Mouse (Mus musculus) lung, postnatal 0 days (tissue): ENCODE results near the gene Sema3f. TPM values are rescaled to one million over a fixed set of nuclear protein-coding genes. Genes with fewer than 3 reads are reported as not detected.

Source experiments
- ATAC-seq: fragments of 200-750 bp; cut with Nextera tagmentation; 2 replicates; pipeline ENCODE4 v1.8.0; 2017; ENCODE audit warnings: moderate library complexity
- DNase-seq: peaks from one replicate; pipeline ENCODE4 v3.0.0-alpha.2; 2016; ENCODE audit warnings: low spot score
- H3K27ac ChIP-seq: fragments of 300-500 bp; sonication (generic); 2 replicates; pipeline ENCODE4 v1.5.1; 2014; ENCODE audit warnings: antibody characterized with exemption, mild to moderate bottlenecking, low read length, mixed read lengths
- H3K27me3 ChIP-seq: fragments of 300-500 bp; sonication (generic); replicated peaks from 2 replicates; pipeline ENCODE4 v1.6.1; 2014; ENCODE audit warnings: low read length, mixed read lengths; ENCODE audit not compliant: insufficient read depth
- H3K36me3 ChIP-seq: fragments of 300-500 bp; sonication (generic); 2 replicates; pipeline ENCODE4 v1.6.1; 2014; ENCODE audit warnings: low read length, mixed read lengths; ENCODE audit not compliant: insufficient read depth
- H3K4me1 ChIP-seq: fragments of 300-500 bp; sonication (generic); 2 replicates; pipeline ENCODE4 v1.6.1; 2014; ENCODE audit warnings: antibody characterized with exemption, low read depth, low read length, mixed read lengths; ENCODE audit not compliant: insufficient read depth
- H3K4me2 ChIP-seq: fragments of 300-500 bp; sonication (generic); replicated peaks from 2 replicates; pipeline ENCODE4 v1.6.1; 2014; ENCODE audit warnings: low read depth, mild to moderate bottlenecking, low read length, moderate library complexity, mixed read lengths
- H3K4me3 ChIP-seq: fragments of 300-500 bp; sonication (generic); 2 replicates; pipeline ENCODE4 v1.5.1; 2014; ENCODE audit warnings: low read depth, low read length
- H3K9ac ChIP-seq: fragments of 300-500 bp; sonication (generic); replicated peaks from 2 replicates; pipeline ENCODE4 v1.6.1; 2014; ENCODE audit warnings: low read depth, mild to moderate bottlenecking
- H3K9me3 ChIP-seq: fragments of 300-500 bp; sonication (generic); 2 replicates; pipeline ENCODE4 v1.6.1; 2016; ENCODE audit warnings: low read length, mixed read lengths
- CTCF ChIP-seq: IDR thresholded peaks from 2 replicates; pipeline ENCODE4 v1.5.1; 2016; ENCODE audit warnings: antibody characterized with exemption, mild to moderate bottlenecking
- EP300 ChIP-seq: IDR thresholded peaks from 2 replicates; pipeline ENCODE4 v1.6.1; 2016; ENCODE audit warnings: antibody characterized with exemption, mild to moderate bottlenecking, control low read depth
- WGBS: fragments of 180-500 bp; shearing (Covaris S2); extraction: QIAGEN DNeasy Blood & Tissue Kit; methylation state at CpG from one replicate; pipeline ENCODE4 v1.1.7; 2014; 5-methylcytosine and 5-hydroxymethylcytosine counted together
- polyA plus RNA-seq: library from polyadenylated mRNA; unstranded; fragments of >200 nt; fragmentation: Nextera tagmentation; extraction: Ambion mirVana; gene quantifications from 2 replicates; pipeline ENCODE4 v1.2.1, GENCODE M21; 2015

Sema3f gene
- polyA plus RNA-seq, 1 experiment from 2014 or later: 24.9 TPM

GRCm38 (mm10) chr9:107674609-107675429, 35.5 kb downstream of the Sema3f start:
- H3K4me2 ChIP-seq: no peak overlapping the region
- H3K9ac ChIP-seq: no peak overlapping the region
- peaks cover 11% of the 10 kb centered on the region; the same call in 1 of the 2 replicates for H3K27me3 ChIP-seq
- H3K4me3 ChIP-seq: no peak overlapping the region
- no peaks in the 10 kb centered on the region for H3K36me3 ChIP-seq
- TF ChIP-seq CTCF: no peak
- no peak for TF ChIP-seq EP300
- H3K27ac ChIP-seq: no peak overlapping the region
- no peaks in the 10 kb centered on the region for H3K9me3 ChIP-seq
- WGBS: 65% methylated on average over 9 of the region's 9 CpGs
- H3K4me1 ChIP-seq: no peaks in the 10 kb centered on the region
- DNase-seq (no peak), ATAC-seq (no peak)

- Histone ChIP-seq H3K36me3 (no peaks in the 10 kb centered on the region), H3K4me2 (no peak overlapping the region), H3K9ac (no peak overlapping the region), H3K27ac (no peak overlapping the region), H3K4me1 (peaks cover 15% of the 10 kb centered on the region), H3K4me3 (no peak overlapping the region), H3K9me3 (no peaks in the 10 kb centered on the region), H3K27me3 (no peaks in the 10 kb centered on the region)
- WGBS: 62% methylated on average over 5 of the region's 5 CpGs
- DNase-seq (no peak), ATAC-seq (no peak)
- TF ChIP-seq CTCF: no peak
- TF ChIP-seq EP300: no peak
Measured at GRCm38 (mm10) chr9:107670259-107670658, 40.0 kb downstream of the Sema3f start.

GRCm38 (mm10) chr9:107669480-107669945, 40.8 kb downstream of the Sema3f start, which contains the start of gene Slc38a3:
TSS of gene Slc38a3 (minus strand) at chr9:107669530.
- H3K9ac ChIP-seq: no peak within 1 kb of the TSS
- WGBS: 86% methylated on average over 9 of the region's 9 CpGs

GRCm38 (mm10) chr9:107668916-107669315, 41.4 kb downstream of the Sema3f start:
- WGBS: 73% methylated on average over 3 of the region's 3 CpGs
- ATAC-seq: no peak
- Histone ChIP-seq H3K9me3 (no peaks in the 10 kb centered on the region), H3K4me1 (peaks cover 15% of the 10 kb centered on the region), H3K9ac (no peak overlapping the region), H3K36me3 (no peaks in the 10 kb centered on the region), H3K27ac (no peak overlapping the region), H3K4me3 (no peak overlapping the region), H3K4me2 (no peak overlapping the region), H3K27me3 (no peaks in the 10 kb centered on the region)
- no peak for TF ChIP-seq EP300
- TF ChIP-seq CTCF: no peak
- no peak for DNase-seq

More at GRCm38 (mm10) chr9:107669480-107669945, 40.8 kb downstream of the Sema3f start, which contains the start of gene Slc38a3:
- TF ChIP-seq CTCF (no peak), EP300 (no peak)
- Histone ChIP-seq H3K36me3 (no peaks in the 10 kb centered on the region), H3K27me3 (no peaks in the 10 kb centered on the region), H3K9me3 (no peaks in the 10 kb centered on the region), H3K4me3 (no peak within 1 kb of the TSS), H3K27ac (no peak within 1 kb of the TSS), H3K4me2 (no peak within 1 kb of the TSS), H3K4me1 (peaks cover 15% of the 10 kb centered on the region)
- no peak for DNase-seq
- ATAC-seq: no peak

- Histone ChIP-seq H3K9me3 (no peaks in the 10 kb centered on the region), H3K27ac (no peak overlapping the region), H3K4me1 (peaks cover 15% of the 10 kb centered on the region), H3K9ac (no peak overlapping the region), H3K36me3 (no peaks in the 10 kb centered on the region), H3K27me3 (no peaks in the 10 kb centered on the region), H3K4me3 (no peak overlapping the region), H3K4me2 (no peak overlapping the region)
- DNase-seq (no peak), ATAC-seq (no peak; the same call in 1 of the 2 replicates)
- no peak for TF ChIP-seq EP300
- no peak for TF ChIP-seq CTCF
- 47% methylated on average over 8 of the region's 8 CpGs for WGBS
Measured at GRCm38 (mm10) chr9:107668011-107668410, 42.3 kb downstream of the Sema3f start.

GRCm38 (mm10) chr9:107667219-107667618, 43.1 kb downstream of the Sema3f start:
- Histone ChIP-seq H3K27me3 (no peaks in the 10 kb centered on the region), H3K9ac (0 out of 2 replicates have a peak overlapping the region, but pooled peaks have one; percentile 5)
- TF ChIP-seq EP300 (no peak), CTCF (no peak)

More at GRCm38 (mm10) chr9:107667219-107667618, 43.1 kb downstream of the Sema3f start:
- no peak overlapping the region for H3K27ac ChIP-seq
- peak overlapping the region; percentile 74 for H3K4me2 ChIP-seq
- H3K4me1 ChIP-seq: peaks cover 15% of the 10 kb centered on the region
- DNase-seq (peak; percentile 47), ATAC-seq (peak; percentile 90)
- H3K4me3 ChIP-seq: peak overlapping the region; percentile 29
- under 1% methylated on average over 24 of the region's 24 CpGs for WGBS
- H3K36me3 ChIP-seq: no peaks in the 10 kb centered on the region
- H3K9me3 ChIP-seq: no peaks in the 10 kb centered on the region
